Mouse (Mus musculus) G1E (cell line): ENCODE measurements around the gene Ep400. TPM values are rescaled to one million over a fixed set of nuclear protein-coding genes. Genes with fewer than 3 reads are reported as not detected.

Experiments
- ATAC-seq: 2 replicates; pipeline ENCODE4 v1.8.0; 2016; ENCODE audit warnings: mild to moderate bottlenecking; ENCODE audit not compliant: insufficient number of reproducible peaks, poor library complexity, low FRiP score, severe bottlenecking; ENCODE audit errors: extremely low read depth
- DNase-seq: peaks from one replicate; pipeline ENCODE4 v3.0.0; 2012; ENCODE audit warnings: low spot score
- H3K27me3 ChIP-seq: 2 replicates; pipeline ENCODE4 v1.6.1; 2012; ENCODE audit warnings: mild to moderate bottlenecking, low read length, inconsistent platforms; ENCODE audit not compliant: insufficient read depth
- H3K36me3 ChIP-seq: replicated peaks from 2 replicates; pipeline ENCODE3; 2012; ENCODE audit warnings: mild to moderate bottlenecking, inconsistent platforms
- H3K4me1 ChIP-seq: 2 replicates; pipeline ENCODE4 v1.6.1; 2012; ENCODE audit warnings: low read depth, low read length, inconsistent platforms, mixed read lengths; ENCODE audit not compliant: insufficient read depth
- H3K4me3 ChIP-seq: 2 replicates; pipeline ENCODE4 v1.5.1; 2012; ENCODE audit warnings: low read depth, mild to moderate bottlenecking, inconsistent platforms, low read length, moderate library complexity, mixed read lengths
- H3K9me3 ChIP-seq: replicated peaks from 2 replicates; pipeline ENCODE4 v1.6.1; 2012; ENCODE audit warnings: inconsistent platforms
- CTCF ChIP-seq: IDR thresholded peaks from 2 replicates; pipeline ENCODE4 v1.5.1; 2012; ENCODE audit warnings: low read depth, low read length, inconsistent platforms, mixed read lengths
- GATA1 ChIP-seq: IDR thresholded peaks from 2 replicates; pipeline ENCODE4 v1.6.1; 2012; ENCODE audit warnings: borderline replicate concordance, low read length, inconsistent platforms, mixed read lengths
- GATA2 ChIP-seq: IDR thresholded peaks from 2 replicates; pipeline ENCODE4 v1.6.1; 2012; ENCODE audit warnings: low read depth, low read length, inconsistent platforms, borderline replicate concordance
- POLR2AphosphoS5 ChIP-seq: IDR thresholded peaks from 2 replicates; pipeline ENCODE4 v1.6.1; 2012; ENCODE audit warnings: low read depth, low read length, inconsistent platforms; ENCODE audit not compliant: insufficient replicate concordance
- TAL1 ChIP-seq: conservative IDR thresholded peaks from 2 replicates; pipeline ENCODE4 v1.6.1; 2012; ENCODE audit warnings: low read depth, low read length, inconsistent platforms, mixed read lengths
- polyA plus RNA-seq: library from polyadenylated mRNA; stranded (reverse); fragments of >175 nt; gene quantifications from 2 replicates; pipeline ENCODE4 v1.2.3, GENCODE M21; 2012
- total RNA-seq, 2 experiments: library from RNA; stranded (forward) in 1 of 2; stranded (reverse) in 1 of 2; fragments of 200-1000 nt in 1 of 2; fragments of >200 nt in 1 of 2; fragmentation: Nextera tagmentation in 1 of 2; gene quantifications; 2 replicates each; pipeline ENCODE4 v1.2.3; 2014 to 2017

Ep400 gene
- total and polyA plus RNA-seq, 3 experiments = 42.0 to 162 (median 129) TPM

GRCm38 (mm10) chr5:110629525-110630120, 140.9 kb downstream of the Ep400 start:
- ATAC-seq (no peak), DNase-seq (no peak)
- Histone ChIP-seq H3K9me3 (no peaks in the 10 kb centered on the region), H3K4me3 (no peak overlapping the region), H3K27me3 (peaks cover 21% of the 10 kb centered on the region), H3K36me3 (no peaks in the 10 kb centered on the region), H3K4me1 (no peaks in the 10 kb centered on the region)
- TF ChIP-seq TAL1 = no peak
- no peak for TF ChIP-seq GATA2
- TF ChIP-seq CTCF = no peak
- no peak for TF ChIP-seq POLR2AphosphoS5
- TF ChIP-seq GATA1 = no peak

GRCm38 (mm10) chr5:110628156-110628555, 142.4 kb downstream of the Ep400 start:
- Histone ChIP-seq H3K4me1 (no peaks in the 10 kb centered on the region), H3K9me3 (no peaks in the 10 kb centered on the region), H3K4me3 (no peak overlapping the region), H3K27me3 (peaks cover 11% of the 10 kb centered on the region), H3K36me3 (no peaks in the 10 kb centered on the region)
- TF ChIP-seq GATA1 (no peak), CTCF (no peak), TAL1 (no peak), POLR2AphosphoS5 (no peak), GATA2 (no peak)
- DNase-seq (no peak), ATAC-seq (no peak)

GRCm38 (mm10) chr5:110627351-110627750, 143.2 kb downstream of the Ep400 start:
- DNase-seq (no peak), ATAC-seq (no peak)
- no peaks in the 10 kb centered on the region for H3K36me3 ChIP-seq
- H3K4me1 ChIP-seq = no peaks in the 10 kb centered on the region
- TF ChIP-seq POLR2AphosphoS5 = no peak
- TF ChIP-seq GATA1 = no peak
- no peak for TF ChIP-seq GATA2
- no peak for TF ChIP-seq CTCF
- no peak for TF ChIP-seq TAL1
- no peaks in the 10 kb centered on the region for H3K9me3 ChIP-seq
- no peak overlapping the region for H3K4me3 ChIP-seq
- H3K27me3 ChIP-seq = peaks cover 8% of the 10 kb centered on the region

GRCm38 (mm10) chr5:110624319-110624718, 146.2 kb downstream of the Ep400 start:
- TF ChIP-seq TAL1 = no peak
- TF ChIP-seq POLR2AphosphoS5 = no peak
- TF ChIP-seq GATA2 = no peak
- no peak for TF ChIP-seq GATA1
- no peak for TF ChIP-seq CTCF
- no peaks in the 10 kb centered on the region for H3K4me1 ChIP-seq
- H3K4me3 ChIP-seq = no peak overlapping the region
- no peak for ATAC-seq
- no peaks in the 10 kb centered on the region for H3K9me3 ChIP-seq
- DNase-seq = no peak
- H3K36me3 ChIP-seq = no peaks in the 10 kb centered on the region
- peaks cover 9% of the 10 kb centered on the region for H3K27me3 ChIP-seq

- H3K36me3 ChIP-seq = no peaks in the 10 kb centered on the region
- H3K4me1 ChIP-seq = no peaks in the 10 kb centered on the region
- H3K4me3 ChIP-seq = no peak overlapping the region
- no peaks in the 10 kb centered on the region for H3K9me3 ChIP-seq
- TF ChIP-seq POLR2AphosphoS5 (no peak), TAL1 (no peak), CTCF (no peak)
- ATAC-seq (no peak), DNase-seq (no peak)
- peaks cover 3% of the 10 kb centered on the region; the same call in 1 of the 2 replicates for H3K27me3 ChIP-seq
Measured at GRCm38 (mm10) chr5:110619226-110619625, 151.3 kb downstream of the Ep400 start.

Other genes starting within 250 kb of the Ep400 start
- not detected in 2 replicates for gene Galnt9, start 226.4 kb downstream of the Ep400 start, total RNA-seq (2014; fragmentation: Nextera tagmentation)
- gene Galnt9, start 226.4 kb downstream of the Ep400 start, total RNA-seq (2017) = 0.05 and 0.17 TPM in 2 replicates
- not detected in 2 replicates for gene Galnt9, start 226.4 kb downstream of the Ep400 start, polyA plus RNA-seq
- gene Noc4l, start 117.3 kb downstream of the Ep400 start, total RNA-seq (2014; fragmentation: Nextera tagmentation) = 63.7 and 74.0 TPM in 2 replicates
- gene Noc4l, start 117.3 kb downstream of the Ep400 start, total RNA-seq (2017) = 46.4 and 50.0 TPM in 2 replicates
- gene Noc4l, start 117.3 kb downstream of the Ep400 start, polyA plus RNA-seq = 207 and 217 TPM in 2 replicates
- 23.0 and 27.9 TPM in 2 replicates for gene Ddx51, start 117.3 kb downstream of the Ep400 start, total RNA-seq (2014; fragmentation: Nextera tagmentation)
- gene Ddx51, start 117.3 kb downstream of the Ep400 start, total RNA-seq (2017) = 4.3 and 5.1 TPM in 2 replicates
- 11.2 and 14.4 TPM in 2 replicates for gene Ddx51, start 117.3 kb downstream of the Ep400 start, polyA plus RNA-seq
- gene Pus1, start 9.9 kb upstream of the Ep400 start, total RNA-seq (2014; fragmentation: Nextera tagmentation) = 17.8 and 19.5 TPM in 2 replicates
- gene Pus1, start 9.9 kb upstream of the Ep400 start, total RNA-seq (2017) = 72.6 and 72.9 TPM in 2 replicates
- gene Pus1, start 9.9 kb upstream of the Ep400 start, polyA plus RNA-seq = 143 and 177 TPM in 2 replicates
- 70.7 and 75.9 TPM in 2 replicates for gene Ulk1, start 39.4 kb upstream of the Ep400 start, total RNA-seq (2014; fragmentation: Nextera tagmentation)
- 12.9 and 19.0 TPM in 2 replicates for gene Ulk1, start 39.4 kb upstream of the Ep400 start, total RNA-seq (2017)
- gene Ulk1, start 39.4 kb upstream of the Ep400 start, polyA plus RNA-seq = 233 and 256 TPM in 2 replicates
- gene Hscb, start 69.1 kb upstream of the Ep400 start, total RNA-seq (2014; fragmentation: Nextera tagmentation) = 62.1 and 65.3 TPM in 2 replicates
- 86.8 and 94.2 TPM in 2 replicates for gene Hscb, start 69.1 kb upstream of the Ep400 start, total RNA-seq (2017)
- 51.5 and 56.7 TPM in 2 replicates for gene Hscb, start 69.1 kb upstream of the Ep400 start, polyA plus RNA-seq
- 53.4 and 70.4 TPM in 2 replicates for gene Chek2, start 69.3 kb upstream of the Ep400 start, total RNA-seq (2014; fragmentation: Nextera tagmentation)
- 100 and 102 TPM in 2 replicates for gene Chek2, start 69.3 kb upstream of the Ep400 start, total RNA-seq (2017)
- 1.9 and 2.5 TPM in 2 replicates for gene Chek2, start 69.3 kb upstream of the Ep400 start, polyA plus RNA-seq
- 2.0 and 2.7 TPM in 2 replicates for gene Ttc28, start 109.1 kb upstream of the Ep400 start, total RNA-seq (2014; fragmentation: Nextera tagmentation)
- gene Ttc28, start 109.1 kb upstream of the Ep400 start, total RNA-seq (2017) = 0.55 and 0.64 TPM in 2 replicates
- 0.28 and 0.46 TPM in 2 replicates for gene Ttc28, start 109.1 kb upstream of the Ep400 start, polyA plus RNA-seq